In genomic region chr1:143318381-143318780, GRCm38 (mm10) we compare ENCODE assay signal across 11 mouse cellular contexts.
"Had no signal": no experiment of that assay in that cellular context is flagged by ENCODE, and none has a peak within 500 bp of the region (broad histone marks: within the 10 kb centered on the region; RNA-seq: fewer than 3 reads in every experiment).

No protein-coding gene starts in this region.

- DNase-seq: kidney, adult 9 months; kidney, postnatal 10 days; kidney, postnatal 4 days; lung, adult 18-20 months; thymus, adult 18-20 months; thymus, postnatal 14 days had no signal

- H3K4me3 ChIP-seq: layer of hippocampus, adult 2 months; limb, embryonic 13.5 days; midbrain, embryonic 12.5 days had no signal

- H3K27ac ChIP-seq: layer of hippocampus, adult 2 months; limb, embryonic 13.5 days; liver, embryonic 14.5 days; midbrain, embryonic 12.5 days; stomach, postnatal 0 days had no signal
